Mouse (Mus musculus) Muller cell, postnatal 12 days (primary cell): ENCODE data around the gene Zfp853.

Experiments
- DNase-seq: peaks from one replicate; pipeline ENCODE4 v3.0.0-alpha.2; 2015; ENCODE audit errors: inconsistent ontology term

The Zfp853 gene

DNA sequence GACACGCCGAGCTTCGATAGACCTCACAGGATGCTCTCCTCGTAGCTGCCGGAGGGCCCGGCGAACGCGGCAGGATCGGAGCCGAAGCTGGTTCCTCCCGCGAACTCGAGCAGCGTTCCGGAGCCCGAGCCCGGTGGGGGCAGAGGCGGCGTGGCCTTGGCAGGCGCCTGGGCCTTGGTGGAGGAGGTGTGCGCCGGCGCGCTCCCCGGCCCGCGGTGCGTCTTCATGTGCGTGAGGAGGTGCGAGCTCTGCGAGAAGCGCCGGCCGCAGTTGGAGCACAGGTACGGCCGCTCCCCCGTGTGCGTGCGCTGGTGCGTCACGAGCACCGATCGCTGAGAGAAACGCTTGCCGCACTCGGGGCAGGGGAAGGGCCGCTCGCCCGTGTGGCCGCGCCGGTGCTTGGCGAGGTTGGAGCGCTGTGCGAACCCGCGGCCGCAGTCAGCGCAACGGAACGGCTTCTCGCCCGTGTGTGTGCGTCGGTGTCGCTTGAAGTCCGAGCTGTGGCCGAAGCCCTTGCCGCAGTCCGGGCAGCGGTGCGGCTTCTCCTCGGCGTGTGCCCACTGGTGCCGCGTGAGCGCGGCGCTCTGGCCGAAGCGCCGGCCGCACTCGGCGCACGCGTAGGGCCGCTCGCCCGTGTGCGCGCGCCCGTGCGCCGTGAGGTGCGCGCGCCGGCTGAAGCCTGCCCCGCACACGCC is 40.1 kb downstream of the Zfp853 start:
- DNase-seq, result peak; percentile 10

GRCm38 (mm10) chr5:143252791-143253185 is 40.6 kb downstream of the Zfp853 start:
- no peak for DNase-seq

DNA sequence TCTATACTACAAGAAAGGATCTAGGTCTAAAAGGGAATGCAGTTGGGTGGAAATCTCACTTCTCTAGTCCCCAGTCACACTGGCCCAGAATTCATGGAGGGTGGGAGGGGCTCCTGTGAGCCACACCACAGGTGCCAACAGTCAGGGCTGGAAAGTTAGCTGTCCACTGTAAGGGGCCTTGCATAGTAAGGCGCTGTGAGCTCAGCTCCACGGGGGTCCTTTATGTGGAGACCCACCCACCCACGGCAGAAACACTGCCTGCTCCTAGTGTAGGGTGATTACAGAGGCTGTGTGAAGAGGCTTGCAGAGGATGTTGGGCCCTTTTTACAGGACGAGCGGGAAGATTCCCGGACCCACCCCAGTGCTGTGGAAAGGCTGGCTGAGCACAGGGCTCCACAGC is 41.4 kb downstream of the Zfp853 start:
- no peak for DNase-seq

GRCm38 (mm10) chr5:143244926-143245325 is 48.5 kb downstream of the Zfp853 start:
- no peak for DNase-seq
